Mouse (Mus musculus) urinary bladder, postnatal 4 days (tissue): ENCODE results near the gene Golga2.

ENCODE experiments used
- DNase-seq, 2 experiments: peaks; one replicate each; pipeline ENCODE4 v3.0.0; 2021 to 2022; ENCODE audit warnings: low spot score in 2 of 2

Gene Golga2

GRCm38 (mm10) chr2:32317791-32318417 lies 30.7 kb downstream of the Golga2 start:
- DNase-seq: peak; percentile 80 to 81

- DNase-seq: no peak
Measured at GRCm38 (mm10) chr2:32318709-32319585, 31.8 kb downstream of the Golga2 start.

GRCm38 (mm10) chr2:32319586-32320580 lies 32.7 kb downstream of the Golga2 start:
- peak; percentile 63 to 75 for DNase-seq

GRCm38 (mm10) chr2:32320721-32321120 lies 33.5 kb downstream of the Golga2 start:
- no peak for DNase-seq

- no peak for DNase-seq
Measured at GRCm38 (mm10) chr2:32321591-32322298, 34.6 kb downstream of the Golga2 start.

GRCm38 (mm10) chr2:32322754-32323741 lies 35.9 kb downstream of the Golga2 start:
- no peak for DNase-seq

- DNase-seq: no peak
Measured at GRCm38 (mm10) chr2:32324322-32324721, 37.1 kb downstream of the Golga2 start.

- DNase-seq: no peak
Measured at GRCm38 (mm10) chr2:32325342-32325741, 38.2 kb downstream of the Golga2 start.

GRCm38 (mm10) chr2:32327200-32327599 lies 40.0 kb downstream of the Golga2 start:
- no peak for DNase-seq

GRCm38 (mm10) chr2:32328911-32329460 lies 41.8 kb downstream of the Golga2 start:
- no peak for DNase-seq

- no peak for DNase-seq
Measured at GRCm38 (mm10) chr2:32329531-32329930, 42.3 kb downstream of the Golga2 start.

- DNase-seq: no peak
Measured at GRCm38 (mm10) chr2:32332159-32332558, 45.0 kb downstream of the Golga2 start.

- DNase-seq: no peak
Measured at GRCm38 (mm10) chr2:32335888-32336287, 48.7 kb downstream of the Golga2 start.

GRCm38 (mm10) chr2:32339912-32340642 lies 52.9 kb downstream of the Golga2 start:
- DNase-seq: no peak

- DNase-seq: no peak
Measured at GRCm38 (mm10) chr2:32340836-32341633, 53.9 kb downstream of the Golga2 start.

GRCm38 (mm10) chr2:32341634-32341939 lies 54.4 kb downstream of the Golga2 start:
- no peak for DNase-seq

- DNase-seq: no peak
Measured at GRCm38 (mm10) chr2:32342039-32342438, 54.9 kb downstream of the Golga2 start.
